Mouse (Mus musculus): ENCODE data around the gene Ino80e. TPM values are rescaled to one million over a fixed set of nuclear protein-coding genes. Genes with fewer than 3 reads are reported as not detected.
A peak's percentile ranks its signal among the peaks of the same experiment; 100 is the strongest.

Ino80e gene
- polyA plus RNA-seq, 1 experiment from 2014 or later, result 55.2 TPM

DNA sequence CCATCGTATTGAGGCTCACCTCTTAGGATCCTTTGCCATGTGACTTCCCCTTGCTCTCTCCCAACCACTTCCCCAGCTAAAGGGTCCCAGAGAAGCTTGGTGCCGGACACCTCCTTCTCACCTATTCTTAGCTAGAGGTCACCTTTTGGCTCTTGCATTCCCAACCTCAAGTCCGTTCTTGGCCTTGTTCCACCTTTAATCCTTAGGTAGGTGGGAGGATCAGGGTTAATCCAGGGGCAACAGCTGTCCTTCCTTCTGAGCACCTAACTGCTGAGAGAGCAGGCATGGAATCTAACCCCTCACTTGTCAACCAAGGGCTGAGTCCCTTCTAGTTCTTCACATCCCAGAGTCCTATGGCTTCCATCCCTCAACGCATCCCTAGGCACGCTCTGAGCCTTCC is 36.2 kb downstream of the Ino80e start:
- no peak overlapping the region for H3K4me2 ChIP-seq
- peaks cover 3% of the 10 kb centered on the region; the same call in 1 of the 2 replicates for H3K4me1 ChIP-seq (replicated peaks)
- no peak for ATAC-seq (ENCODE audit: low read depth)
- H3K27ac ChIP-seq, result no peak overlapping the region
- H3K27me3 ChIP-seq, result peaks cover 85% of the 10 kb centered on the region
- no peak overlapping the region for H3K4me3 ChIP-seq (replicated peaks)
- H3K36me3 ChIP-seq, result no peaks in the 10 kb centered on the region
- no peak overlapping the region for H3K9ac ChIP-seq
- WGBS (ENCODE audit: insufficient replicate concordance), result 53% methylated on average over 5 of the region's 5 CpGs
- H3K9me3 ChIP-seq (replicated peaks), result no peaks in the 10 kb centered on the region
- no peak for DNase-seq

GRCm38 (mm10) chr7:126825403-126825802 is 36.8 kb downstream of the Ino80e start:
- H3K27ac ChIP-seq, result no peak overlapping the region
- ATAC-seq (ENCODE audit: low read depth) (no peak), DNase-seq (no peak)
- H3K9me3 ChIP-seq (replicated peaks), result no peaks in the 10 kb centered on the region
- H3K4me1 ChIP-seq (replicated peaks), result peaks cover 3% of the 10 kb centered on the region; the same call in 1 of the 2 replicates
- H3K9ac ChIP-seq, result no peak overlapping the region
- no peak overlapping the region for H3K4me3 ChIP-seq (replicated peaks)
- peaks cover 81% of the 10 kb centered on the region for H3K27me3 ChIP-seq
- no peaks in the 10 kb centered on the region for H3K36me3 ChIP-seq
- no peak overlapping the region for H3K4me2 ChIP-seq
- WGBS (ENCODE audit: insufficient replicate concordance), result 21% methylated on average over 8 of the region's 8 CpGs

GRCm38 (mm10) chr7:126823940-126824339 is 38.2 kb downstream of the Ino80e start:
- Histone ChIP-seq H3K4me1 (replicated peaks) (peaks cover 3% of the 10 kb centered on the region; the same call in 1 of the 2 replicates), H3K9me3 (replicated peaks) (no peaks in the 10 kb centered on the region), H3K27ac (no peak overlapping the region), H3K27me3 (peaks cover 67% of the 10 kb centered on the region), H3K9ac (no peak overlapping the region), H3K4me2 (no peak overlapping the region), H3K36me3 (no peaks in the 10 kb centered on the region), H3K4me3 (replicated peaks) (no peak overlapping the region)
- WGBS (ENCODE audit: insufficient replicate concordance), result 12% methylated on average over 10 of the region's 10 CpGs
- DNase-seq (no peak), ATAC-seq (ENCODE audit: low read depth) (no peak)

DNA sequence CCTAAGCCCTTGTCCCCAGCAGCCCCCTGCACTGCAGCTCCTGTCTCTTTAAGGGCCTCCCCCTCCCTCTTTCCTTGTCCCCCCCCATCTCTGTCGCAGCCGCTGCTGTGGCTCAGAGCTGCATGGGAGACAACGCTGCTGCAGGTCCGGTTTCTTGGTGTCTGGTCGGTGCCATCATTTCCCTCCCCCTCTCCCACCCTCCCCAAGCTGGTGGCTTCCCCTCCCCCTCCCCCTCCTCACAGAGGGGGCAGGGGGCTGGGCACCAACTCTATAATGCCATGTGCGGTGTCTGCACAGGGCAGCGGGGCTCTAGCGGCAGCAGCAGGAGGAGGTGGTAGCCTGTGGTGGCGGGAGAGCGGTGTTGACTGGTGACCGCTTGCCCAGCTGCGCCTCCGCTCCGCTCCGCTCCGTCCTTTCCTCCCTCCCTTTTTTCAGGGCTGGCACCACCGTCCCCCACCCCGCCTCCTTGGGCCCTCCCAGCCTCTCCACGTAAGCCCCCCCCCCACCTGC is 38.9 kb downstream of the Ino80e start:
- H3K27me3 ChIP-seq, result peaks cover 62% of the 10 kb centered on the region
- ATAC-seq (ENCODE audit: low read depth) (no peak), DNase-seq (no peak)
- no peak overlapping the region for H3K4me3 ChIP-seq (replicated peaks)
- H3K27ac ChIP-seq, result no peak overlapping the region
- peak overlapping the region; percentile 26 for H3K4me2 ChIP-seq
- H3K9me3 ChIP-seq (replicated peaks), result no peaks in the 10 kb centered on the region
- WGBS (ENCODE audit: insufficient replicate concordance), result 6% methylated on average over 18 of the region's 19 CpGs
- H3K9ac ChIP-seq, result no peak overlapping the region
- no peaks in the 10 kb centered on the region for H3K36me3 ChIP-seq
- H3K4me1 ChIP-seq (replicated peaks), result peaks cover 3% of the 10 kb centered on the region; the same call in 1 of the 2 replicates

DNA sequence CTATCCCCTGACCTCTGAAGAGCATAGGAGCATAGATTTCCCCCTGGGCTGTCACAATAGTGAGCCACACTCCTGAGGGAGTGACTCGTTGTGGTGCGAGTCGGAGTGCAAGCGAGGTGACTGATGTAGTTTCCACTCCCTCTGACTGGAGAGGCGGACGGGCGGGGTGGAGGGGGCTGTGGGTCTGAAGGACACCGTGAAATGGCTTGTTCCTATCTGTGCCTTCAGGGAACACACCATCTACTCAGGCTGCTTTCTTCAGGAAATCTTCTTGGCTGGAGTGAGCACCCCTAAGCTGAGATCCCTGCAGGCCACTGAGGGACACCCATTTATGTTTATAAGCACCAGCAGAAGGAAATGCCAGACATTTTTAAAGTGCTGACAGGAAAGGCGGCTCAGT is 39.4 kb downstream of the Ino80e start:
- no peak for DNase-seq
- H3K4me3 ChIP-seq (replicated peaks), result no peak overlapping the region
- 22% methylated on average over 9 of the region's 9 CpGs for WGBS (ENCODE audit: insufficient replicate concordance)
- no peak overlapping the region for H3K4me2 ChIP-seq
- ATAC-seq (ENCODE audit: low read depth), result no peak
- no peaks in the 10 kb centered on the region for H3K36me3 ChIP-seq
- peaks cover 3% of the 10 kb centered on the region; the same call in 1 of the 2 replicates for H3K4me1 ChIP-seq (replicated peaks)
- no peak overlapping the region for H3K9ac ChIP-seq
- no peak overlapping the region for H3K27ac ChIP-seq
- H3K9me3 ChIP-seq (replicated peaks), result no peaks in the 10 kb centered on the region
- peaks cover 59% of the 10 kb centered on the region for H3K27me3 ChIP-seq

GRCm38 (mm10) chr7:126821835-126822511 is 40.2 kb downstream of the Ino80e start:
- peak; percentile 55 for DNase-seq

GRCm38 (mm10) chr7:126818818-126819217 is 43.4 kb downstream of the Ino80e start:
- H3K27me3 ChIP-seq, result peaks cover 22% of the 10 kb centered on the region
- H3K4me1 ChIP-seq (replicated peaks), result peaks cover 3% of the 10 kb centered on the region; the same call in 1 of the 2 replicates
- no peak overlapping the region for H3K4me3 ChIP-seq (replicated peaks)
- no peak for DNase-seq
- 18% methylated on average over 1 of the region's 1 CpGs for WGBS (ENCODE audit: insufficient replicate concordance)
- no peak overlapping the region for H3K4me2 ChIP-seq
- ATAC-seq (ENCODE audit: low read depth), result no peak
- H3K36me3 ChIP-seq, result no peaks in the 10 kb centered on the region
- H3K27ac ChIP-seq, result no peak overlapping the region
- H3K9me3 ChIP-seq (replicated peaks), result no peaks in the 10 kb centered on the region
- no peak overlapping the region for H3K9ac ChIP-seq

More at GRCm38 (mm10) chr7:126821835-126822511, 40.2 kb downstream of the Ino80e start:
- H3K27me3 ChIP-seq, result peaks cover 52% of the 10 kb centered on the region
- no peaks in the 10 kb centered on the region for H3K9me3 ChIP-seq (replicated peaks)
- H3K4me2 ChIP-seq, result no peak overlapping the region
- no peak overlapping the region for H3K27ac ChIP-seq
- 21% methylated on average over 7 of the region's 7 CpGs for WGBS (ENCODE audit: insufficient replicate concordance)
- no peak overlapping the region for H3K4me3 ChIP-seq (replicated peaks)
- H3K36me3 ChIP-seq, result no peaks in the 10 kb centered on the region
- no peak overlapping the region for H3K9ac ChIP-seq
- ATAC-seq (ENCODE audit: low read depth), result peak; percentile 23; the same call in 1 of the 2 replicates
- peaks cover 3% of the 10 kb centered on the region; the same call in 1 of the 2 replicates for H3K4me1 ChIP-seq (replicated peaks)

DNA sequence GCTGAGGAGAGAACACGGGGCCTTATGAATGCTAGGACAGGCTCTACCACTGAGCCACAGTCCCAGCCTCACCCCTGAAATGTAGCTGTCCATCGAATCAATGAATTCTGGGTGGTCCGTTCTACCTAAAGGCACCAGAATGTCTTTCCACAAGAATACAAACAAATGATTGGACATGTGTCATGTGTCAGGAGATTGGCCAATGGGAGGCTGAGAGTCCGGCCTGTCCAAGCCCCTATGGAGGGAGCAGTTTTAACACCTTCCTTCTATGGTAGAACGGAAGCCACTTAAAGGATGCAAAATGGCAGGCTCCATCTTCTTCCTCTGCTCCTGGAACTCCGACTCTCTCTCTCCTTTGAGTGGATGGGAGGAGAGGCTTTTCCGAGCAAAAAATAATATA is 44.6 kb downstream of the Ino80e start:
- H3K9ac ChIP-seq, result no peak overlapping the region

DNA sequence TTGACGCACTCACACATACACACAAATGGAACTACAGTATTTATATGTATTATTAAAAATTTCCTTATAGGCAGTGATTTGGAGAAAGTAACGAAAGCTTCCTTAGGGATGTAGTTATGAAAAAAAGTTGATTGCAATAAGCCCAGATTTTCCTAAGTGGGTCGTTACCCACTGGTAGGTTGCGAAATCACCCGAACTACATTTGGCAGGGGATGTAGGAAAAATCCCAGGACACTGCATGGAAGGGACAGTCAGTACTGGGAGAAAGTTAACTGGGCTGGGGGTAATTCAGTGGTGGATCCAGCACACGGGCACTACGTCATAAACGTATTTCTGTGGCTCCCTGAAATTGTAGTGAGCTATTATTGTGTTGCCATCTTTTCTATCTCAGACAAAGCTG is 45.7 kb downstream of the Ino80e start:
- Histone ChIP-seq H3K4me2 (no peak overlapping the region), H3K4me3 (replicated peaks) (no peak overlapping the region), H3K27me3 (0 out of 2 replicates have a peak, but pooled peaks cover 3% of the 10 kb centered on the region), H3K9ac (no peak overlapping the region), H3K4me1 (replicated peaks) (no peaks in the 10 kb centered on the region), H3K36me3 (no peaks in the 10 kb centered on the region), H3K27ac (no peak overlapping the region), H3K9me3 (replicated peaks) (no peaks in the 10 kb centered on the region)
- ATAC-seq (ENCODE audit: low read depth) (no peak), DNase-seq (no peak)
- WGBS (ENCODE audit: insufficient replicate concordance), result 76% methylated on average over 8 of the region's 8 CpGs

More for the DNA sequence above, 44.6 kb downstream of the Ino80e start:
- no peaks in the 10 kb centered on the region for H3K36me3 ChIP-seq
- no peak for DNase-seq
- H3K27me3 ChIP-seq, result peaks cover 10% of the 10 kb centered on the region
- no peak overlapping the region for H3K4me2 ChIP-seq
- no peak overlapping the region for H3K27ac ChIP-seq
- 74% methylated on average over 7 of the region's 7 CpGs for WGBS (ENCODE audit: insufficient replicate concordance)
- ATAC-seq (ENCODE audit: low read depth), result no peak
- H3K4me3 ChIP-seq (replicated peaks), result no peak overlapping the region
- H3K9me3 ChIP-seq (replicated peaks), result no peaks in the 10 kb centered on the region
- H3K4me1 ChIP-seq (replicated peaks), result no peaks in the 10 kb centered on the region

GRCm38 (mm10) chr7:126815726-126816222 is 46.4 kb downstream of the Ino80e start:
- WGBS (ENCODE audit: insufficient replicate concordance), result 59% methylated on average over 8 of the region's 8 CpGs
- H3K9me3 ChIP-seq (replicated peaks), result no peaks in the 10 kb centered on the region
- no peak overlapping the region for H3K27ac ChIP-seq
- no peak overlapping the region for H3K4me3 ChIP-seq (replicated peaks)
- H3K36me3 ChIP-seq, result no peaks in the 10 kb centered on the region
- DNase-seq (no peak), ATAC-seq (ENCODE audit: low read depth) (no peak)
- no peak overlapping the region for H3K4me2 ChIP-seq
- no peak overlapping the region for H3K9ac ChIP-seq
- no peaks in the 10 kb centered on the region for H3K4me1 ChIP-seq (replicated peaks)
- H3K27me3 ChIP-seq, result no peaks in the 10 kb centered on the region

- peaks cover 36% of the 10 kb centered on the region for H3K4me1 ChIP-seq (replicated peaks)
- H3K9ac ChIP-seq, result peak overlapping the region; percentile 75; the same call in 1 of the 2 replicates
- H3K27ac ChIP-seq, result peak overlapping the region; percentile 68; the same call in 1 of the 2 replicates
- ATAC-seq (ENCODE audit: low read depth), result no peak
- 40% methylated on average over 5 of the region's 5 CpGs for WGBS (ENCODE audit: insufficient replicate concordance)
- H3K27me3 ChIP-seq, result no peaks in the 10 kb centered on the region
- H3K4me2 ChIP-seq, result peak overlapping the region; percentile 83
- no peaks in the 10 kb centered on the region for H3K9me3 ChIP-seq (replicated peaks)
- no peak overlapping the region for H3K4me3 ChIP-seq (replicated peaks)
- no peak for DNase-seq
- no peaks in the 10 kb centered on the region for H3K36me3 ChIP-seq
Measured at GRCm38 (mm10) chr7:126809723-126810369, 52.3 kb downstream of the Ino80e start.
